Mouse (Mus musculus): ENCODE measurements around the gene Gabra3. TPM values are rescaled to one million over a fixed set of nuclear protein-coding genes. Genes with fewer than 3 reads are reported as not detected.

The Gabra3 gene
- 5.4 and 6.5 TPM in 2 replicates for polyA plus RNA-seq (2016; fragmentation: Nextera tagmentation; extraction: Ambion mirVana)

GRCm38 (mm10) chrX:72656230-72656898 lies at the start of gene Gabra3:
Gene Gabra3 (minus strand): TSS chrX:72656848.
- H3K4me3 ChIP-seq, result peak within 1 kb of the TSS; percentile 34
- H3K36me3 ChIP-seq, result no peaks in the 10 kb centered on the region
- H3K9ac ChIP-seq, result peak within 1 kb of the TSS; percentile 44; the same call in 1 of the 2 replicates
- WGBS, result 29% methylated on average over 3 of the region's 4 CpGs
- H3K27ac ChIP-seq, result no peak within 1 kb of the TSS
- H3K27me3 ChIP-seq (replicated peaks), result no peaks in the 10 kb centered on the region
- H3K4me1 ChIP-seq, result no peaks in the 10 kb centered on the region
- H3K9me3 ChIP-seq, result no peaks in the 10 kb centered on the region
- peak within 1 kb of the TSS; percentile 57 for H3K4me2 ChIP-seq (replicated peaks)
- ATAC-seq (ENCODE audit: low FRiP score, low read depth), result peak; percentile 92

DNA sequence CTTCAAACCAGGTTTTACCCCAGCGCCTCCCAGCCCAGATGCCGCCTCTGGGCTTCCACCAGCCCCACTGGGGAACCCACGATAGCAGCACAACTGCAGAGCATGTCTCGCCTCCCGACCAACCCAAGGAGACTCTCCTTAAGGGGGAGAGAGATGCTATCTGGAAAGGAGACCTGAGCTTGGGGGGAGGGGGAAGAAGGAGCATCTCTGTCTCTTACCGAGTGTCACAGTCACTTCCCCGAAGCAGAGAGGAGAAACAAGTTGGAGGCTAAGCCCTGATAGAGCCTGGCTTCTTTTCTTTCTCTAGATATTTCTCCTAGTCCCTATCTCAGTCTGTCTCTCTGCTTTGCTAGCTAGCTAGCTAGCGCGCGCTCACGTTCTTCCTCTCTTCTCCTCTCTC lies 859 bp downstream of the Gabra3 start:
- no peaks in the 10 kb centered on the region for H3K4me1 ChIP-seq
- H3K9ac ChIP-seq, result peak overlapping the region; percentile 44; the same call in 1 of the 2 replicates
- H3K27ac ChIP-seq, result no peak overlapping the region
- 15% methylated on average over 11 of the region's 11 CpGs for WGBS
- no peaks in the 10 kb centered on the region for H3K9me3 ChIP-seq
- H3K27me3 ChIP-seq (replicated peaks), result no peaks in the 10 kb centered on the region
- peak; percentile 82 for ATAC-seq (ENCODE audit: low FRiP score, low read depth)
- peak overlapping the region; percentile 57 for H3K4me2 ChIP-seq (replicated peaks)
- peak overlapping the region; percentile 34 for H3K4me3 ChIP-seq
- no peaks in the 10 kb centered on the region for H3K36me3 ChIP-seq

GRCm38 (mm10) chrX:72655381-72655780 lies 1.3 kb downstream of the Gabra3 start:
- no peaks in the 10 kb centered on the region for H3K4me1 ChIP-seq
- H3K4me3 ChIP-seq, result peak overlapping the region; percentile 34
- no peaks in the 10 kb centered on the region for H3K36me3 ChIP-seq
- H3K9ac ChIP-seq, result 0 out of 2 replicates have a peak overlapping the region, but pooled peaks have one; percentile 44
- peak; percentile 72 for ATAC-seq (ENCODE audit: low FRiP score, low read depth)
- no peaks in the 10 kb centered on the region for H3K9me3 ChIP-seq
- no peaks in the 10 kb centered on the region for H3K27me3 ChIP-seq (replicated peaks)
- H3K4me2 ChIP-seq (replicated peaks), result peak overlapping the region; percentile 57
- 19% methylated on average over 5 of the region's 5 CpGs for WGBS
- H3K27ac ChIP-seq, result no peak overlapping the region

DNA sequence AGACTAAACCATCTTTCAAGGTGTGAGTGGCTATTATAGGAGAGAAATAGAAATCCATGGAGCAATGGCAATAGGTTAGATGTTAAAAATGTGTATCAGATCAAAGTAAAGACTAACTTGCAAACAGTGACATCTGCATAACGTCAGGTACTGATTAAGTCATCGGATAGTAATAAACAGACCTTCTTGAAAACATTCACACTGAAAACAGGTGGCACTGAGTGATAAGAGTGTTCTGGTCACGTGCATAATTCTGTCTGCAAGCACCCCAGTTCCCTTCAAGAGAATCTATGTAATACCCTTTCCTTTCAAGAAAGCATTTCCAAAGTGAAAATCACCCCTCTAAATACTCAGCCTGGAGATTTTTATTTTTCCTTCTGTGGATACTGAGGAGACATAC lies 6.0 kb downstream of the Gabra3 start:
- no peak overlapping the region for H3K9ac ChIP-seq
- H3K27ac ChIP-seq, result no peak overlapping the region
- no peak for ATAC-seq (ENCODE audit: low FRiP score, low read depth)
- H3K4me1 ChIP-seq, result no peaks in the 10 kb centered on the region
- H3K4me3 ChIP-seq, result no peak overlapping the region
- H3K36me3 ChIP-seq, result no peaks in the 10 kb centered on the region
- 69% methylated on average over 3 of the region's 3 CpGs for WGBS
- H3K9me3 ChIP-seq, result no peaks in the 10 kb centered on the region
- H3K27me3 ChIP-seq (replicated peaks), result no peaks in the 10 kb centered on the region
- no peak overlapping the region for H3K4me2 ChIP-seq (replicated peaks)

GRCm38 (mm10) chrX:72644691-72645090 lies 12.0 kb downstream of the Gabra3 start:
- H3K9ac ChIP-seq, result no peak overlapping the region
- H3K27ac ChIP-seq, result no peak overlapping the region
- no peak overlapping the region for H3K4me2 ChIP-seq (replicated peaks)
- 63% methylated on average over 2 of the region's 2 CpGs for WGBS
- ATAC-seq (ENCODE audit: low FRiP score, low read depth), result no peak
- H3K36me3 ChIP-seq, result no peaks in the 10 kb centered on the region
- no peaks in the 10 kb centered on the region for H3K27me3 ChIP-seq (replicated peaks)
- H3K4me1 ChIP-seq, result no peaks in the 10 kb centered on the region
- H3K9me3 ChIP-seq, result no peaks in the 10 kb centered on the region
- no peak overlapping the region for H3K4me3 ChIP-seq

- no peaks in the 10 kb centered on the region for H3K4me1 ChIP-seq
- no peak overlapping the region for H3K27ac ChIP-seq
- H3K36me3 ChIP-seq, result no peaks in the 10 kb centered on the region
- ATAC-seq (ENCODE audit: low FRiP score, low read depth), result no peak
- no peaks in the 10 kb centered on the region for H3K9me3 ChIP-seq
- no peak overlapping the region for H3K9ac ChIP-seq
- H3K4me2 ChIP-seq (replicated peaks), result no peak overlapping the region
- no peaks in the 10 kb centered on the region for H3K27me3 ChIP-seq (replicated peaks)
- no peak overlapping the region for H3K4me3 ChIP-seq
- 85% methylated on average over 5 of the region's 5 CpGs for WGBS
These were observed 159.4 kb downstream of the Gabra3 start for GRCm38 (mm10) chrX:72497284-72497683.

GRCm38 (mm10) chrX:72489806-72490205 lies 166.8 kb downstream of the Gabra3 start:
- 91% methylated on average over 2 of the region's 2 CpGs for WGBS
- no peak for ATAC-seq (ENCODE audit: low FRiP score, low read depth)
- Histone ChIP-seq H3K36me3 (no peaks in the 10 kb centered on the region), H3K4me3 (no peak overlapping the region), H3K27ac (no peak overlapping the region), H3K4me1 (no peaks in the 10 kb centered on the region), H3K4me2 (replicated peaks) (no peak overlapping the region), H3K27me3 (replicated peaks) (no peaks in the 10 kb centered on the region), H3K9me3 (no peaks in the 10 kb centered on the region), H3K9ac (no peak overlapping the region)

DNA sequence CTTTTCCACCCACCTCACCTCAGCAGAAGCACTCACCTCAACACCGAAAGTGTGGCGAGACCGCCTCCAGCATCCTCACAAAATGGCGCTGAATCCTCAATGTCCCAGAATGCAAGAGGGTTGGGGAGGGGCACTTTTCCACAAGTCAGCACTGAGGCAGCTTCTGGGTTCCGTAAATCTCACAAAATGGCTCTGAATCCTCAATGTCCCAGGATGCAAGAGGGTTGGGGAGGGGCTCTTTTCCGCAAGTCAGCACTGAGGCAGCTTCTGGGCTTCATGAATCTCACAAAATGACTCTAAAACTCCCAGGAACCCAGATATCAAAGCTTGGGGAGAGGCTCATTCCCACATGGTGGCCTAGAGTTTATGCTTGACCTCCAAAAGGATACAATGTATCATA lies 269.9 kb downstream of the Gabra3 start, which contains the start of gene Magea10:
Magea10 (minus strand) TSS at position 101 of the 400 bp plus-strand sequence.
- no peak for ATAC-seq (ENCODE audit: low FRiP score, low read depth)
- 90% methylated on average over 6 of the region's 6 CpGs for WGBS
- Histone ChIP-seq H3K4me1 (no peaks in the 10 kb centered on the region), H3K4me2 (replicated peaks) (no peak within 1 kb of the TSS), H3K9ac (no peak within 1 kb of the TSS), H3K27me3 (replicated peaks) (no peaks in the 10 kb centered on the region), H3K4me3 (no peak within 1 kb of the TSS), H3K36me3 (no peaks in the 10 kb centered on the region), H3K27ac (no peak within 1 kb of the TSS), H3K9me3 (no peaks in the 10 kb centered on the region)

MicroRNAs within 50 kb of the gene (microRNA counts, 519-probe panel; counts per million panel counts)
- 342 counts per million, percentile 67 among the panel's probes with 10 or more counts for microRNA mmu-miR-105
- microRNA mmu-miR-767, result 342 counts per million, percentile 67 among the panel's probes with 10 or more counts

Small RNA genes lying within 50 kb of the gene (microRNA-seq; reads per million reads assigned to microRNA genes)
- not detected for gene Mir105
- not detected for gene Mir767

Other genes starting within 250 kb of the Gabra3 start
- gene Gabrq, start 168.3 kb upstream of the Gabra3 start, polyA plus RNA-seq (2016; fragmentation: Nextera tagmentation; extraction: Ambion mirVana), result 1.1 TPM in 2 replicates

Measured in neural tube, embryonic 12.5 days (tissue).